Mouse (Mus musculus) splenic B cell, adult 2 months (primary cell): ENCODE results near the gene Kcns1.

Experiments used
- DNase-seq: peaks from one replicate; pipeline ENCODE4 v3.0.0-alpha.2; 2011; ENCODE audit warnings: low read depth, low spot score
- H3K27me3 ChIP-seq: 2 replicates; pipeline ENCODE4 v1.6.1; 2012; ENCODE audit warnings: mild to moderate bottlenecking, low read length, moderate library complexity, mixed read lengths; ENCODE audit not compliant: control insufficient read depth, poor library complexity, insufficient read depth, severe bottlenecking
- H3K36me3 ChIP-seq: 2 replicates; pipeline ENCODE4 v1.6.1; 2012; ENCODE audit warnings: mild to moderate bottlenecking, low read length, moderate library complexity, mixed read lengths; ENCODE audit not compliant: control insufficient read depth, poor library complexity, insufficient read depth, severe bottlenecking

Gene Kcns1

GRCm38 (mm10) chr2:164182692-164183255 lies 11.9 kb upstream of the Kcns1 start, which contains the start of gene Wfdc5:
Gene Wfdc5, minus strand, starts transcription at chr2:164182742.
- no peak for DNase-seq
- no peaks in the 10 kb centered on the region for H3K27me3 ChIP-seq

GRCm38 (mm10) chr2:164180770-164181169 lies 9.9 kb upstream of the Kcns1 start:
- no peak for DNase-seq
- no peaks in the 10 kb centered on the region for H3K36me3 ChIP-seq
- no peaks in the 10 kb centered on the region for H3K27me3 ChIP-seq

More at GRCm38 (mm10) chr2:164182692-164183255, 11.9 kb upstream of the Kcns1 start, which contains the start of gene Wfdc5:
- no peaks in the 10 kb centered on the region for H3K36me3 ChIP-seq

GRCm38 (mm10) chr2:164180124-164180523 lies 9.2 kb upstream of the Kcns1 start:
- peak; percentile 74 for DNase-seq
- Histone ChIP-seq H3K27me3 (no peaks in the 10 kb centered on the region), H3K36me3 (no peaks in the 10 kb centered on the region)

- no peaks in the 10 kb centered on the region for H3K36me3 ChIP-seq
- H3K27me3 ChIP-seq, result no peaks in the 10 kb centered on the region
- no peak for DNase-seq
These were observed 6.9 kb upstream of the Kcns1 start for GRCm38 (mm10) chr2:164177831-164178230.

GRCm38 (mm10) chr2:164175850-164176249 lies 4.9 kb upstream of the Kcns1 start:
- H3K27me3 ChIP-seq, result no peaks in the 10 kb centered on the region
- H3K36me3 ChIP-seq, result no peaks in the 10 kb centered on the region
- no peak for DNase-seq

GRCm38 (mm10) chr2:164174649-164175395 lies 3.9 kb upstream of the Kcns1 start:
- Histone ChIP-seq H3K27me3 (no peaks in the 10 kb centered on the region), H3K36me3 (no peaks in the 10 kb centered on the region)
- DNase-seq, result no peak

- Histone ChIP-seq H3K27me3 (no peaks in the 10 kb centered on the region), H3K36me3 (no peaks in the 10 kb centered on the region)
- no peak for DNase-seq
These were observed 2.5 kb upstream of the Kcns1 start for GRCm38 (mm10) chr2:164173394-164173793.

GRCm38 (mm10) chr2:164170326-164170725 lies 587 bp downstream of the Kcns1 start:
- no peaks in the 10 kb centered on the region for H3K27me3 ChIP-seq
- DNase-seq, result peak; percentile 40
- H3K36me3 ChIP-seq, result no peaks in the 10 kb centered on the region

- Histone ChIP-seq H3K27me3 (no peaks in the 10 kb centered on the region), H3K36me3 (no peaks in the 10 kb centered on the region)
- peak; percentile 65 for DNase-seq
These were observed 2.4 kb downstream of the Kcns1 start for GRCm38 (mm10) chr2:164168571-164168946.

GRCm38 (mm10) chr2:164167752-164168570 lies 3.0 kb downstream of the Kcns1 start:
- no peaks in the 10 kb centered on the region for H3K27me3 ChIP-seq
- DNase-seq, result no peak
- H3K36me3 ChIP-seq, result no peaks in the 10 kb centered on the region

- DNase-seq, result no peak
- H3K27me3 ChIP-seq, result no peaks in the 10 kb centered on the region
- no peaks in the 10 kb centered on the region for H3K36me3 ChIP-seq
These were observed 6.0 kb downstream of the Kcns1 start for GRCm38 (mm10) chr2:164164941-164165340.

- DNase-seq, result no peak
- no peaks in the 10 kb centered on the region for H3K36me3 ChIP-seq
- no peaks in the 10 kb centered on the region for H3K27me3 ChIP-seq
These were observed 9.3 kb downstream of the Kcns1 start for GRCm38 (mm10) chr2:164161515-164162055.

GRCm38 (mm10) chr2:164158838-164159237 lies 12.1 kb downstream of the Kcns1 start:
- Histone ChIP-seq H3K27me3 (no peaks in the 10 kb centered on the region), H3K36me3 (peaks cover 4% of the 10 kb centered on the region; the same call in 1 of the 2 replicates)
- no peak for DNase-seq

- Histone ChIP-seq H3K27me3 (no peaks in the 10 kb centered on the region), H3K36me3 (peaks cover 11% of the 10 kb centered on the region)
- DNase-seq, result no peak
These were observed 14.8 kb downstream of the Kcns1 start for GRCm38 (mm10) chr2:164156158-164156557.

- DNase-seq, result no peak
- Histone ChIP-seq H3K36me3 (peaks cover 11% of the 10 kb centered on the region), H3K27me3 (no peaks in the 10 kb centered on the region)
These were observed 16.9 kb downstream of the Kcns1 start for GRCm38 (mm10) chr2:164154007-164154406.
